Mouse (Mus musculus) ovary, postnatal 36 days (tissue): ENCODE measurements around the gene Clpp.
A peak's percentile ranks its signal among the peaks of the same experiment; 100 is the strongest.

Experiments
- DNase-seq: peaks from one replicate; pipeline ENCODE4 v3.0.0; 2022; ENCODE audit warnings: low spot score, mixed read lengths

Clpp gene

GRCm38 (mm10) chr17:57031661-57032420 lies 41.7 kb downstream of the Clpp start:
- peak; percentile 98 for DNase-seq

- no peak for DNase-seq
These were observed 42.7 kb downstream of the Clpp start for GRCm38 (mm10) chr17:57032854-57033253.

- DNase-seq = no peak
These were observed 48.9 kb downstream of the Clpp start for GRCm38 (mm10) chr17:57038978-57039377.

GRCm38 (mm10) chr17:57041554-57041953 lies 51.4 kb downstream of the Clpp start, which contains the start of gene Slc25a41:
Gene Slc25a41 (minus strand): TSS chr17:57041654.
- DNase-seq = no peak
